8 mouse cellular contexts compared by ENCODE assay signal in genomic region chr11:62077157-62077865, GRCm38 (mm10).
DNase-seq lines count a peak whose midpoint lies in the region; ATAC-seq lines count a peak whose summit lies in the region.

No protein-coding gene starts in this region.

- ATAC-seq in forebrain, embryonic 13.5 days = peak; percentile 13; the same call in 1 of the 2 replicates
- ATAC-seq in kidney, embryonic 14.5 days (ENCODE audit: low FRiP score, low TSS enrichment) = no peak
- ATAC-seq in midbrain, embryonic 14.5 days (ENCODE audit: low FRiP score, low TSS enrichment) = no peak

- H3K9me3 ChIP-seq in forebrain, embryonic 13.5 days (replicated peaks) = no peaks in the 10 kb centered on the region
- H3K9me3 ChIP-seq in kidney, embryonic 14.5 days (ENCODE audit: control insufficient read depth, low read length) = no peaks in the 10 kb centered on the region
- no peaks in the 10 kb centered on the region for H3K9me3 ChIP-seq in midbrain, embryonic 14.5 days (ENCODE audit: control insufficient read depth, low read length)

- H3K9ac ChIP-seq in forebrain, embryonic 13.5 days = peak overlapping the region; percentile 92
- peak overlapping the region; percentile 73 for H3K9ac ChIP-seq in kidney, embryonic 14.5 days (ENCODE audit: low read depth, low read length)
- peak overlapping the region; percentile 89 for H3K9ac ChIP-seq in midbrain, embryonic 14.5 days (replicated peaks; ENCODE audit: low read length)

- peak overlapping the region; percentile 77 for H3K4me2 ChIP-seq in forebrain, embryonic 13.5 days
- peak overlapping the region; percentile 79 for H3K4me2 ChIP-seq in kidney, embryonic 14.5 days (replicated peaks; ENCODE audit: low read depth, low read length)
- peak overlapping the region; percentile 78 for H3K4me2 ChIP-seq in midbrain, embryonic 14.5 days (ENCODE audit: low read length)

- WGBS in forebrain, embryonic 13.5 days = under 1% methylated on average over 51 of the region's 51 CpGs
- WGBS in kidney, embryonic 14.5 days = 1% methylated on average over 44 of the region's 51 CpGs
- WGBS in midbrain, embryonic 14.5 days = under 1% methylated on average over 49 of the region's 51 CpGs

- no peaks in the 10 kb centered on the region for H3K36me3 ChIP-seq in forebrain, embryonic 13.5 days (ENCODE audit: poor library complexity, severe bottlenecking)
- no peaks in the 10 kb centered on the region for H3K36me3 ChIP-seq in kidney, embryonic 14.5 days (ENCODE audit: control insufficient read depth, insufficient read depth, low read length)
- H3K36me3 ChIP-seq in midbrain, embryonic 14.5 days (ENCODE audit: control insufficient read depth, insufficient read depth, low read length) = no peaks in the 10 kb centered on the region

- no peaks in the 10 kb centered on the region for H3K27me3 ChIP-seq in forebrain, embryonic 13.5 days
- no peaks in the 10 kb centered on the region for H3K27me3 ChIP-seq in kidney, embryonic 14.5 days (ENCODE audit: control insufficient read depth, insufficient read depth, low read length)
- no peaks in the 10 kb centered on the region for H3K27me3 ChIP-seq in midbrain, embryonic 14.5 days (ENCODE audit: control insufficient read depth, insufficient read depth, low read length)

- peak overlapping the region; percentile 81 for H3K4me3 ChIP-seq in forebrain, embryonic 13.5 days
- H3K4me3 ChIP-seq in kidney, embryonic 14.5 days (ENCODE audit: low read length) = peak overlapping the region; percentile 70
- peak overlapping the region; percentile 78 for H3K4me3 ChIP-seq in midbrain, embryonic 14.5 days (replicated peaks; ENCODE audit: low read depth, low read length)

- peak overlapping the region; percentile 77 for H3K27ac ChIP-seq in forebrain, embryonic 13.5 days
- H3K27ac ChIP-seq in kidney, embryonic 14.5 days (ENCODE audit: low read depth, low read length) = peak overlapping the region; percentile 94
- peak overlapping the region; percentile 90 for H3K27ac ChIP-seq in midbrain, embryonic 14.5 days (replicated peaks; ENCODE audit: low read depth, low read length)

- peak; percentile 56 for DNase-seq in embryo, embryonic 10 days (ENCODE audit: low spot score)
- DNase-seq in embryo, embryonic 11 days = no peak
- peak; percentile 11 for DNase-seq in CD4-positive, CD25-positive, alpha-beta regulatory T cell, adult 2 months (ENCODE audit: low read depth, low spot score)
- DNase-seq in midbrain, embryonic 14.5 days = peak; percentile 56
- no peak for DNase-seq in left cerebral cortex, postnatal 4 days
- no peak for DNase-seq in urinary bladder, adult 18-20 months (ENCODE audit: low spot score in 2 of 2)

- H3K4me1 ChIP-seq in forebrain, embryonic 13.5 days = peaks cover 12% of the 10 kb centered on the region
- peaks cover 5% of the 10 kb centered on the region for H3K4me1 ChIP-seq in kidney, embryonic 14.5 days (ENCODE audit: control insufficient read depth, insufficient read depth, low read length)
- H3K4me1 ChIP-seq in midbrain, embryonic 14.5 days (ENCODE audit: control insufficient read depth, insufficient read depth, low read length) = peaks cover 7% of the 10 kb centered on the region; the same call in 1 of the 2 replicates

- intact Hi-C loops in left cerebral cortex, postnatal 4 days (cut with DNase I) = no loop called here

Comparison
In these comparisons a context has a peak if more than half of its experiments do, and no peak if none do; other contexts are left out.
1. DNase-seq: peak in embryo, embryonic 10 days (single experiment), CD4-positive, CD25-positive, alpha-beta regulatory T cell, adult 2 months (single experiment) and midbrain, embryonic 14.5 days (single experiment); none in embryo, embryonic 11 days (single experiment), left cerebral cortex, postnatal 4 days (single experiment) and urinary bladder, adult 18-20 months (0 of 2).
2. Peak in every context shown above with its lines, with median percentiles within 50 percentile points of each other: H3K27ac ChIP-seq, H3K4me2 ChIP-seq, H3K4me3 ChIP-seq and H3K9ac ChIP-seq.